23 mouse cellular contexts compared by ENCODE assay signal in genomic region chr5:75161586-75161985, GRCm38 (mm10). TPM values are rescaled to one million over a fixed set of nuclear protein-coding genes. Genes with fewer than 3 reads are reported as not detected.
DNase-seq lines count a peak whose midpoint lies in the region; ATAC-seq lines count a peak whose summit lies in the region.
"Had no signal": no experiment of that assay in that cellular context is flagged by ENCODE, and none has a peak within 500 bp of the region (broad histone marks: within the 10 kb centered on the region; RNA-seq: fewer than 3 reads in every experiment).

No protein-coding gene starts in this region.

- peaks cover 25% of the 10 kb centered on the region; the same call in 1 of the 2 replicates for H3K36me3 ChIP-seq in limb, embryonic 11.5 days (ENCODE audit: control insufficient read depth, insufficient read depth, low read length)
- H3K36me3 ChIP-seq in limb, embryonic 10.5 days = peaks cover 89% of the 10 kb centered on the region
- peaks cover 86% of the 10 kb centered on the region for H3K36me3 ChIP-seq in limb, embryonic 12.5 days
- H3K36me3 ChIP-seq in limb, embryonic 13.5 days = peaks cover 88% of the 10 kb centered on the region
- H3K36me3 ChIP-seq in midbrain, embryonic 15.5 days (replicated peaks) = no peaks in the 10 kb centered on the region
- H3K36me3 ChIP-seq: G1E had no signal

- H3K27me3 ChIP-seq in limb, embryonic 11.5 days (ENCODE audit: control insufficient read depth, insufficient read depth, low read length) = no peaks in the 10 kb centered on the region
- H3K27me3 ChIP-seq in limb, embryonic 10.5 days (ENCODE audit: low read depth, poor library complexity, severe bottlenecking) = no peaks in the 10 kb centered on the region
- no peaks in the 10 kb centered on the region for H3K27me3 ChIP-seq in limb, embryonic 12.5 days
- H3K27me3 ChIP-seq in limb, embryonic 13.5 days = no peaks in the 10 kb centered on the region
- peaks cover 13% of the 10 kb centered on the region for H3K27me3 ChIP-seq in midbrain, embryonic 15.5 days (replicated peaks)
- H3K27me3 ChIP-seq: CH12.LX had no signal

- H3K4me3 ChIP-seq in limb, embryonic 11.5 days (ENCODE audit: low read depth, low read length) = no peak overlapping the region
- no peak overlapping the region for H3K4me3 ChIP-seq in limb, embryonic 10.5 days
- no peak overlapping the region for H3K4me3 ChIP-seq in limb, embryonic 12.5 days (replicated peaks)
- no peak overlapping the region for H3K4me3 ChIP-seq in limb, embryonic 13.5 days
- H3K4me3 ChIP-seq in midbrain, embryonic 15.5 days = no peak overlapping the region

- no peak overlapping the region for H3K27ac ChIP-seq in limb, embryonic 11.5 days (replicated peaks; ENCODE audit: low read depth, low read length)
- H3K27ac ChIP-seq in limb, embryonic 10.5 days = no peak overlapping the region
- H3K27ac ChIP-seq in limb, embryonic 12.5 days = no peak overlapping the region
- H3K27ac ChIP-seq in limb, embryonic 13.5 days = no peak overlapping the region
- no peak overlapping the region for H3K27ac ChIP-seq in midbrain, embryonic 15.5 days

- H3K4me2 ChIP-seq in limb, embryonic 11.5 days (ENCODE audit: low read depth, severe bottlenecking) = peak overlapping the region; percentile 2; the same call in 1 of the 2 replicates
- H3K4me2 ChIP-seq in limb, embryonic 12.5 days = 0 out of 2 replicates have a peak overlapping the region, but pooled peaks have one; percentile 64
- peak overlapping the region; percentile 83; the same call in 1 of the 2 replicates for H3K4me2 ChIP-seq in limb, embryonic 13.5 days (replicated peaks)
- H3K4me2 ChIP-seq in midbrain, embryonic 15.5 days = no peak overlapping the region

- DNase-seq in cerebellum, postnatal 10 days = peak; percentile 53 to 60
- DNase-seq in limb, embryonic 11.5 days (ENCODE audit: low spot score) = no peak
- no peak for DNase-seq in limb, embryonic 10.5 days (ENCODE audit: low spot score)
- DNase-seq: adrenal gland, adult 2 months; adrenal gland, adult 8-10 months; adrenal gland, postnatal 10 days; adrenal gland, postnatal 14 days; adrenal gland, postnatal 25 days; adrenal gland, postnatal 36 days; B cell, adult 2 months; cerebellum, adult 11 months; cerebellum, adult 11-12 months; cerebellum, adult 18-20 months; cerebellum, adult 2 months had no signal

- WGBS in limb, embryonic 11.5 days = 88% methylated on average over 6 of the region's 6 CpGs
- 88% methylated on average over 6 of the region's 6 CpGs for whole genome bisulfite sequencing in limb, embryonic 10.5 days
- WGBS in limb, embryonic 12.5 days = 90% methylated on average over 6 of the region's 6 CpGs
- 82% methylated on average over 6 of the region's 6 CpGs for WGBS in limb, embryonic 13.5 days
- 89% methylated on average over 6 of the region's 6 CpGs for WGBS in midbrain, embryonic 15.5 days

- H3K9ac ChIP-seq in limb, embryonic 11.5 days (ENCODE audit: low read length) = no peak overlapping the region
- H3K9ac ChIP-seq in limb, embryonic 12.5 days (replicated peaks) = no peak overlapping the region
- no peak overlapping the region for H3K9ac ChIP-seq in limb, embryonic 13.5 days
- no peak overlapping the region for H3K9ac ChIP-seq in midbrain, embryonic 15.5 days

- ATAC-seq in cerebellum, adult (ENCODE audit: insufficient number of reproducible peaks, low FRiP score, low TSS enrichment) = no peak
- ATAC-seq in limb, embryonic 11.5 days (ENCODE audit: insufficient number of reproducible peaks, low FRiP score, low TSS enrichment, low read depth) = no peak
- no peak for ATAC-seq in limb, embryonic 12.5 days (ENCODE audit: insufficient number of reproducible peaks, insufficient read depth, low FRiP score, low TSS enrichment, low read depth)
- no peak for ATAC-seq in limb, embryonic 13.5 days (ENCODE audit: low FRiP score, low read depth)
- ATAC-seq in activated CD4-positive, CD25-positive, alpha-beta regulatory T cell, adult 4 months = no peak
- no peak for ATAC-seq in midbrain, embryonic 15.5 days (replicated peaks)
- ATAC-seq: CD4-positive, CD25-positive, alpha-beta regulatory T cell, adult 4 months; Patski had no signal

- peaks cover 22% of the 10 kb centered on the region for H3K4me1 ChIP-seq in limb, embryonic 11.5 days (ENCODE audit: control insufficient read depth, insufficient read depth, low read length)
- peaks cover 36% of the 10 kb centered on the region for H3K4me1 ChIP-seq in limb, embryonic 10.5 days
- H3K4me1 ChIP-seq in limb, embryonic 12.5 days (replicated peaks) = peaks cover 50% of the 10 kb centered on the region
- H3K4me1 ChIP-seq in limb, embryonic 13.5 days = peaks cover 59% of the 10 kb centered on the region
- peaks cover 4% of the 10 kb centered on the region for H3K4me1 ChIP-seq in midbrain, embryonic 15.5 days

- H3K9me3 ChIP-seq in limb, embryonic 11.5 days (ENCODE audit: control insufficient read depth, low read length) = no peaks in the 10 kb centered on the region
- H3K9me3 ChIP-seq in limb, embryonic 10.5 days (replicated peaks) = no peaks in the 10 kb centered on the region
- no peaks in the 10 kb centered on the region for H3K9me3 ChIP-seq in limb, embryonic 12.5 days
- no peaks in the 10 kb centered on the region for H3K9me3 ChIP-seq in limb, embryonic 13.5 days
- H3K9me3 ChIP-seq in midbrain, embryonic 15.5 days = no peaks in the 10 kb centered on the region
- H3K9me3 ChIP-seq: G1E had no signal

RNA-seq across cellular contexts. Expression of gene Pdgfra, which starts 9.5 kb away (rescaled TPM):
- 124 and 138 TPM in 2 replicates for polyA plus RNA-seq in limb, embryonic 11.5 days (2014; fragmentation: Nextera tagmentation; extraction: Ambion mirVana)
- 69.2 and 111 TPM in 2 replicates for polyA plus RNA-seq in limb, embryonic 10.5 days (2016; fragmentation: Nextera tagmentation; extraction: Ambion mirVana)
- polyA plus RNA-seq in limb, embryonic 12.5 days (2016; fragmentation: Nextera tagmentation; extraction: Ambion mirVana) = 148 and 159 TPM in 2 replicates
- polyA plus RNA-seq in limb, embryonic 13.5 days (2015; fragmentation: Nextera tagmentation; extraction: Ambion mirVana) = 120 and 137 TPM in 2 replicates
- polyA plus RNA-seq in activated CD4-positive, CD25-positive, alpha-beta regulatory T cell, adult 4 months (2017; shearing (Covaris generic)) = not detected
- 11.1 and 11.3 TPM in 2 replicates for polyA plus RNA-seq in midbrain, embryonic 15.5 days (2015; fragmentation: Nextera tagmentation; extraction: Ambion mirVana)
- polyA plus RNA-seq: G1E had no signal

Comparison
In these comparisons a context has a peak if more than half of its experiments do, and no peak if none do; other contexts are left out.
1. DNase-seq: peak in cerebellum, postnatal 10 days (2 of 2); none in limb, embryonic 11.5 days (single experiment) and limb, embryonic 10.5 days (single experiment).